In genomic region chr10:79778006-79778405, GRCm38 (mm10) we compare ENCODE assay signal across 8 mouse cellular contexts. TPM values are rescaled to one million over a fixed set of nuclear protein-coding genes. Genes with fewer than 3 reads are reported as not detected.
DNase-seq lines count a peak whose midpoint lies in the region; ATAC-seq lines count a peak whose summit lies in the region.

No protein-coding gene starts in this region.

- 6% methylated on average over 15 of the region's 15 CpGs for WGBS in heart, embryonic 12.5 days
- WGBS in limb, embryonic 13.5 days: 13% methylated on average over 15 of the region's 15 CpGs

- peak overlapping the region; percentile 50 for H3K27ac ChIP-seq in heart, embryonic 12.5 days (ENCODE audit: poor library complexity, severe bottlenecking)
- peak overlapping the region; percentile 28; the same call in 1 of the 2 replicates for H3K27ac ChIP-seq in limb, embryonic 13.5 days

- H3K4me2 ChIP-seq in heart, embryonic 12.5 days: peak overlapping the region; percentile 80
- H3K4me2 ChIP-seq in limb, embryonic 13.5 days (replicated peaks): peak overlapping the region; percentile 81

- DNase-seq in gastrocnemius, postnatal 10 days: peak; percentile 50
- DNase-seq in gastrocnemius, postnatal 14 days: no peak
- peak; percentile 69 for DNase-seq in adrenal gland, postnatal 10 days
- peak; percentile 83 for DNase-seq in testis, postnatal 10 days (ENCODE audit: low spot score)
- DNase-seq in thymus, postnatal 10 days (ENCODE audit: low spot score in 2 of 2): no peak
- DNase-seq in layer of hippocampus, adult 8-10 months (ENCODE audit: low spot score in 2 of 2): no peak

- peaks cover 5% of the 10 kb centered on the region for H3K9me3 ChIP-seq in heart, embryonic 12.5 days (replicated peaks)
- peaks cover 6% of the 10 kb centered on the region; the same call in 1 of the 2 replicates for H3K9me3 ChIP-seq in limb, embryonic 13.5 days

- peaks cover 35% of the 10 kb centered on the region for H3K4me1 ChIP-seq in heart, embryonic 12.5 days (replicated peaks)
- H3K4me1 ChIP-seq in limb, embryonic 13.5 days: peaks cover 44% of the 10 kb centered on the region

- peak overlapping the region; percentile 75; the same call in 1 of the 2 replicates for H3K9ac ChIP-seq in heart, embryonic 12.5 days
- 0 out of 2 replicates have a peak overlapping the region, but pooled peaks have one; percentile 43 for H3K9ac ChIP-seq in limb, embryonic 13.5 days

- ATAC-seq in heart, embryonic 12.5 days (ENCODE audit: insufficient number of reproducible peaks, low FRiP score): no peak
- ATAC-seq in limb, embryonic 13.5 days (ENCODE audit: low FRiP score, low read depth): no peak

- no peaks in the 10 kb centered on the region for H3K36me3 ChIP-seq in heart, embryonic 12.5 days
- H3K36me3 ChIP-seq in limb, embryonic 13.5 days: no peaks in the 10 kb centered on the region

- intact Hi-C loops in gastrocnemius, postnatal 14 days (cut with DNase I; ENCODE audit: low total_unique reads): no loop called here

- peaks cover 38% of the 10 kb centered on the region for H3K27me3 ChIP-seq in heart, embryonic 12.5 days (replicated peaks)
- peaks cover 49% of the 10 kb centered on the region for H3K27me3 ChIP-seq in limb, embryonic 13.5 days

- H3K4me3 ChIP-seq in heart, embryonic 12.5 days: peak overlapping the region; percentile 53
- peak overlapping the region; percentile 54 for H3K4me3 ChIP-seq in limb, embryonic 13.5 days

RNA-seq across cellular contexts. Expression of gene Fstl3, which starts 0.9 kb away (rescaled TPM):
- 1 to 10 TPM; 1.1 to 1.6 TPM for total RNA-seq in gastrocnemius, postnatal 10 days (2021)
- 1 to 10 TPM; 1.3 to 2.2 TPM for total RNA-seq in gastrocnemius, postnatal 14 days (2021)
- total RNA-seq in adrenal gland, postnatal 10 days (2021): 1 to 10 TPM; 5.5 to 5.7 TPM
- polyA plus RNA-seq in heart, embryonic 12.5 days (2016; fragmentation: Nextera tagmentation; extraction: Ambion mirVana): 21.1 and 21.9 TPM in 2 replicates
- 7.0 and 7.8 TPM in 2 replicates for polyA plus RNA-seq in limb, embryonic 13.5 days (2015; fragmentation: Nextera tagmentation; extraction: Ambion mirVana)
- 1 to 10 TPM; 2.2 to 2.9 (median 2.4) TPM for total RNA-seq in layer of hippocampus, adult 8-10 months (2022)

RNA-seq across cellular contexts. Expression of gene Rnf126, which starts 11.3 kb away (rescaled TPM):
- 10 to 100 TPM; 35.2 to 36.1 TPM for total RNA-seq in gastrocnemius, postnatal 10 days (2021)
- 10 to 100 TPM; 25.9 to 30.6 TPM for total RNA-seq in gastrocnemius, postnatal 14 days (2021)
- 10 to 100 TPM; 50.8 to 55.1 TPM for total RNA-seq in adrenal gland, postnatal 10 days (2021)
- polyA plus RNA-seq in heart, embryonic 12.5 days (2016; fragmentation: Nextera tagmentation; extraction: Ambion mirVana): 78.7 and 78.9 TPM in 2 replicates
- 93.0 and 95.4 TPM in 2 replicates for polyA plus RNA-seq in limb, embryonic 13.5 days (2015; fragmentation: Nextera tagmentation; extraction: Ambion mirVana)
- 10 to 100 TPM; 72.4 to 82.9 (median 75.8) TPM for total RNA-seq in layer of hippocampus, adult 8-10 months (2022)

RNA-seq across cellular contexts. Expression of gene Prss57, which starts 12.8 kb away (rescaled TPM):
- under 1 TPM in 1 of 2 experiments, not detected in 1; 0.11 TPM for total RNA-seq in gastrocnemius, postnatal 10 days (2021)
- total RNA-seq in gastrocnemius, postnatal 14 days (2021): not detected
- total RNA-seq in adrenal gland, postnatal 10 days (2021): under 1 TPM; 0.09 to 0.21 TPM
- polyA plus RNA-seq in heart, embryonic 12.5 days (2016; fragmentation: Nextera tagmentation; extraction: Ambion mirVana): 0.24 TPM in 1 of 2 replicates, not detected in the other
- polyA plus RNA-seq in limb, embryonic 13.5 days (2015; fragmentation: Nextera tagmentation; extraction: Ambion mirVana): 0.11 TPM in 1 of 2 replicates, not detected in the other
- total RNA-seq in layer of hippocampus, adult 8-10 months (2022): under 1 TPM in 3 of 4 experiments, not detected in 1; 0.43 to 0.83 (median 0.50) TPM

RNA-seq across cellular contexts. Expression of gene Palm, which starts 15.4 kb away (rescaled TPM):
- total RNA-seq in gastrocnemius, postnatal 10 days (2021): 10 to 100 TPM; 26.6 to 36.8 TPM
- total RNA-seq in gastrocnemius, postnatal 14 days (2021): 10 to 100 TPM; 25.7 to 33.5 TPM
- 10 to 100 TPM; 69.6 to 80.2 TPM for total RNA-seq in adrenal gland, postnatal 10 days (2021)
- 72.4 and 80.8 TPM in 2 replicates for polyA plus RNA-seq in heart, embryonic 12.5 days (2016; fragmentation: Nextera tagmentation; extraction: Ambion mirVana)
- polyA plus RNA-seq in limb, embryonic 13.5 days (2015; fragmentation: Nextera tagmentation; extraction: Ambion mirVana): 101 TPM in 2 replicates
- 100 to 1,000 TPM; 244 to 264 (median 260) TPM for total RNA-seq in layer of hippocampus, adult 8-10 months (2022)

RNA-seq across cellular contexts. Expression of gene Fgf22, which starts 23.1 kb away (rescaled TPM):
- total RNA-seq in gastrocnemius, postnatal 10 days (2021): not detected
- total RNA-seq in gastrocnemius, postnatal 14 days (2021): not detected
- not detected for total RNA-seq in adrenal gland, postnatal 10 days (2021)
- polyA plus RNA-seq in heart, embryonic 12.5 days (2016; fragmentation: Nextera tagmentation; extraction: Ambion mirVana): 0.22 and 0.38 TPM in 2 replicates
- polyA plus RNA-seq in limb, embryonic 13.5 days (2015; fragmentation: Nextera tagmentation; extraction: Ambion mirVana): 0.34 and 0.47 TPM in 2 replicates
- total RNA-seq in layer of hippocampus, adult 8-10 months (2022): 1 to 10 TPM; 1.7 to 4.6 (median 2.4) TPM

Comparison
In these comparisons a context has a peak if more than half of its experiments do, and no peak if none do; other contexts are left out.
1. DNase-seq: peak in gastrocnemius, postnatal 10 days (single experiment), adrenal gland, postnatal 10 days (single experiment) and testis, postnatal 10 days (single experiment); none in gastrocnemius, postnatal 14 days (single experiment), thymus, postnatal 10 days (0 of 2) and layer of hippocampus, adult 8-10 months (0 of 2).